Mouse (Mus musculus) G1E (cell line): ENCODE data around the gene Fgfbp3. TPM values are rescaled to one million over a fixed set of nuclear protein-coding genes. Genes with fewer than 3 reads are reported as not detected.

ENCODE experiments used
- ATAC-seq: 2 replicates; pipeline ENCODE4 v1.8.0; 2016; ENCODE audit warnings: mild to moderate bottlenecking; ENCODE audit not compliant: insufficient number of reproducible peaks, poor library complexity, low FRiP score, severe bottlenecking; ENCODE audit errors: extremely low read depth
- DNase-seq: peaks from one replicate; pipeline ENCODE4 v3.0.0; 2012; ENCODE audit warnings: low spot score
- H3K27me3 ChIP-seq: 2 replicates; pipeline ENCODE4 v1.6.1; 2012; ENCODE audit warnings: mild to moderate bottlenecking, low read length, inconsistent platforms; ENCODE audit not compliant: insufficient read depth
- H3K36me3 ChIP-seq: replicated peaks from 2 replicates; pipeline ENCODE3; 2012; ENCODE audit warnings: mild to moderate bottlenecking, inconsistent platforms
- H3K4me1 ChIP-seq: 2 replicates; pipeline ENCODE4 v1.6.1; 2012; ENCODE audit warnings: low read depth, low read length, inconsistent platforms, mixed read lengths; ENCODE audit not compliant: insufficient read depth
- H3K4me3 ChIP-seq: 2 replicates; pipeline ENCODE4 v1.5.1; 2012; ENCODE audit warnings: low read depth, mild to moderate bottlenecking, inconsistent platforms, low read length, moderate library complexity, mixed read lengths
- H3K9me3 ChIP-seq: replicated peaks from 2 replicates; pipeline ENCODE4 v1.6.1; 2012; ENCODE audit warnings: inconsistent platforms
- CTCF ChIP-seq: IDR thresholded peaks from 2 replicates; pipeline ENCODE4 v1.5.1; 2012; ENCODE audit warnings: low read depth, low read length, inconsistent platforms, mixed read lengths
- GATA1 ChIP-seq: IDR thresholded peaks from 2 replicates; pipeline ENCODE4 v1.6.1; 2012; ENCODE audit warnings: borderline replicate concordance, low read length, inconsistent platforms, mixed read lengths
- GATA2 ChIP-seq: IDR thresholded peaks from 2 replicates; pipeline ENCODE4 v1.6.1; 2012; ENCODE audit warnings: low read depth, low read length, inconsistent platforms, borderline replicate concordance
- POLR2AphosphoS5 ChIP-seq: IDR thresholded peaks from 2 replicates; pipeline ENCODE4 v1.6.1; 2012; ENCODE audit warnings: low read depth, low read length, inconsistent platforms; ENCODE audit not compliant: insufficient replicate concordance
- TAL1 ChIP-seq: conservative IDR thresholded peaks from 2 replicates; pipeline ENCODE4 v1.6.1; 2012; ENCODE audit warnings: low read depth, low read length, inconsistent platforms, mixed read lengths
- polyA plus RNA-seq: library from polyadenylated mRNA; stranded (reverse); fragments of >175 nt; gene quantifications from 2 replicates; pipeline ENCODE4 v1.2.3, GENCODE M21; 2012
- total RNA-seq, 2 experiments: library from RNA; stranded (forward) in 1 of 2; stranded (reverse) in 1 of 2; fragments of 200-1000 nt in 1 of 2; fragments of >200 nt in 1 of 2; fragmentation: Nextera tagmentation in 1 of 2; gene quantifications; 2 replicates each; pipeline ENCODE4 v1.2.3; 2014 to 2017

Gene Fgfbp3
- total and polyA plus RNA-seq, 3 experiments, result 1.9 to 7.7 (median 5.6) TPM

GRCm38 (mm10) chr19:36897778-36898177, 21.6 kb downstream of the Fgfbp3 start:
- ATAC-seq, result no peak
- no peaks in the 10 kb centered on the region for H3K27me3 ChIP-seq
- H3K4me1 ChIP-seq, result no peaks in the 10 kb centered on the region
- H3K9me3 ChIP-seq, result no peaks in the 10 kb centered on the region
- no peak for TF ChIP-seq GATA1
- TF ChIP-seq GATA2, result no peak
- TF ChIP-seq TAL1, result no peak
- no peak for TF ChIP-seq POLR2AphosphoS5
- TF ChIP-seq CTCF, result no peak; the same call in 1 of the 2 replicates
- DNase-seq, result no peak
- no peak overlapping the region for H3K4me3 ChIP-seq
- peaks cover 37% of the 10 kb centered on the region for H3K36me3 ChIP-seq

- DNase-seq (no peak), ATAC-seq (no peak)
- Histone ChIP-seq H3K27me3 (no peaks in the 10 kb centered on the region), H3K9me3 (no peaks in the 10 kb centered on the region), H3K4me1 (no peaks in the 10 kb centered on the region), H3K36me3 (peaks cover 44% of the 10 kb centered on the region), H3K4me3 (no peak overlapping the region)
- TF ChIP-seq TAL1, result no peak
- TF ChIP-seq POLR2AphosphoS5, result no peak
- TF ChIP-seq GATA1, result no peak
- no peak for TF ChIP-seq CTCF
- TF ChIP-seq GATA2, result no peak
These were observed 22.4 kb downstream of the Fgfbp3 start for GRCm38 (mm10) chr19:36896791-36897569.

- no peak overlapping the region for H3K4me3 ChIP-seq
- no peaks in the 10 kb centered on the region for H3K9me3 ChIP-seq
- H3K36me3 ChIP-seq, result peaks cover 87% of the 10 kb centered on the region
- ATAC-seq, result no peak
- no peaks in the 10 kb centered on the region for H3K4me1 ChIP-seq
- no peaks in the 10 kb centered on the region for H3K27me3 ChIP-seq
- no peak for DNase-seq
- TF ChIP-seq GATA1 (no peak), TAL1 (no peak), POLR2AphosphoS5 (no peak), GATA2 (no peak), CTCF (no peak)
These were observed 27.7 kb downstream of the Fgfbp3 start for GRCm38 (mm10) chr19:36891746-36892145.

- no peak for ATAC-seq
- Histone ChIP-seq H3K9me3 (no peaks in the 10 kb centered on the region), H3K36me3 (peaks cover 95% of the 10 kb centered on the region), H3K4me1 (no peaks in the 10 kb centered on the region), H3K4me3 (no peak overlapping the region), H3K27me3 (no peaks in the 10 kb centered on the region)
- no peak for DNase-seq
- TF ChIP-seq GATA1 (no peak), CTCF (no peak), GATA2 (no peak), TAL1 (no peak), POLR2AphosphoS5 (no peak)
These were observed 31.7 kb downstream of the Fgfbp3 start for GRCm38 (mm10) chr19:36887706-36888105.

- H3K27me3 ChIP-seq, result no peaks in the 10 kb centered on the region
- H3K4me1 ChIP-seq, result no peaks in the 10 kb centered on the region
- DNase-seq, result no peak
- TF ChIP-seq GATA1 (no peak), GATA2 (no peak), CTCF (no peak)
- peaks cover 96% of the 10 kb centered on the region for H3K36me3 ChIP-seq
- ATAC-seq, result no peak
- H3K4me3 ChIP-seq, result no peak overlapping the region
- no peaks in the 10 kb centered on the region for H3K9me3 ChIP-seq
These were observed 33.1 kb downstream of the Fgfbp3 start for GRCm38 (mm10) chr19:36886316-36886715.

GRCm38 (mm10) chr19:36883119-36883518, 36.3 kb downstream of the Fgfbp3 start:
- ATAC-seq (no peak), DNase-seq (no peak)
- Histone ChIP-seq H3K4me3 (no peak overlapping the region), H3K4me1 (no peaks in the 10 kb centered on the region), H3K9me3 (no peaks in the 10 kb centered on the region), H3K27me3 (no peaks in the 10 kb centered on the region), H3K36me3 (peaks cover 94% of the 10 kb centered on the region)
- no peak for TF ChIP-seq CTCF
